Mouse (Mus musculus) forebrain, embryonic 12.5 days (tissue): ENCODE data around the gene Hhipl1. TPM values are rescaled to one million over a fixed set of nuclear protein-coding genes. Genes with fewer than 3 reads are reported as not detected.

Experiments used
- ATAC-seq: fragments of 200-750 bp; cut with Nextera tagmentation; 2 replicates; pipeline ENCODE4 v1.8.0; 2017; ENCODE audit warnings: moderate TSS enrichment; ENCODE audit not compliant: low FRiP score
- H3K27ac ChIP-seq: fragments of 300-500 bp; sonication (generic); 2 replicates; pipeline ENCODE4 v1.5.1; 2016; ENCODE audit warnings: mild to moderate bottlenecking
- H3K27me3 ChIP-seq: fragments of 300-500 bp; sonication (generic); 2 replicates; pipeline ENCODE4 v1.6.1; 2016; ENCODE audit warnings: mild to moderate bottlenecking
- H3K36me3 ChIP-seq: fragments of 300-500 bp; sonication (generic); replicated peaks from 2 replicates; pipeline ENCODE4 v1.6.1; 2016; ENCODE audit warnings: mild to moderate bottlenecking
- H3K4me1 ChIP-seq: fragments of 300-500 bp; sonication (generic); 2 replicates; pipeline ENCODE4 v1.6.1; 2016
- H3K4me2 ChIP-seq: fragments of 300-500 bp; sonication (generic); 2 replicates; pipeline ENCODE4 v1.6.1; 2016; ENCODE audit warnings: mild to moderate bottlenecking, moderate library complexity
- H3K4me3 ChIP-seq: fragments of 300-500 bp; sonication (generic); replicated peaks from 2 replicates; pipeline ENCODE4 v1.5.1; 2016; ENCODE audit warnings: mild to moderate bottlenecking
- H3K9ac ChIP-seq: fragments of 300-500 bp; sonication (generic); 2 replicates; pipeline ENCODE4 v1.6.1; 2016; ENCODE audit warnings: mild to moderate bottlenecking
- H3K9me3 ChIP-seq: fragments of 300-500 bp; sonication (generic); 2 replicates; pipeline ENCODE4 v1.6.1; 2016
- WGBS: fragments of 180-500 bp; shearing (Covaris S2); methylation state at CpG from one replicate; pipeline ENCODE4 v1.1.7; 2016; 5-methylcytosine and 5-hydroxymethylcytosine counted together
- polyA plus RNA-seq: library from polyadenylated mRNA; unstranded; fragments of >200 nt; fragmentation: Nextera tagmentation; extraction: Ambion mirVana; gene quantifications from 2 replicates; pipeline ENCODE4 v1.2.1, GENCODE M21; 2016

The Hhipl1 gene
- polyA plus RNA-seq, 1 experiment from 2014 or later, result 3.3 TPM

DNA sequence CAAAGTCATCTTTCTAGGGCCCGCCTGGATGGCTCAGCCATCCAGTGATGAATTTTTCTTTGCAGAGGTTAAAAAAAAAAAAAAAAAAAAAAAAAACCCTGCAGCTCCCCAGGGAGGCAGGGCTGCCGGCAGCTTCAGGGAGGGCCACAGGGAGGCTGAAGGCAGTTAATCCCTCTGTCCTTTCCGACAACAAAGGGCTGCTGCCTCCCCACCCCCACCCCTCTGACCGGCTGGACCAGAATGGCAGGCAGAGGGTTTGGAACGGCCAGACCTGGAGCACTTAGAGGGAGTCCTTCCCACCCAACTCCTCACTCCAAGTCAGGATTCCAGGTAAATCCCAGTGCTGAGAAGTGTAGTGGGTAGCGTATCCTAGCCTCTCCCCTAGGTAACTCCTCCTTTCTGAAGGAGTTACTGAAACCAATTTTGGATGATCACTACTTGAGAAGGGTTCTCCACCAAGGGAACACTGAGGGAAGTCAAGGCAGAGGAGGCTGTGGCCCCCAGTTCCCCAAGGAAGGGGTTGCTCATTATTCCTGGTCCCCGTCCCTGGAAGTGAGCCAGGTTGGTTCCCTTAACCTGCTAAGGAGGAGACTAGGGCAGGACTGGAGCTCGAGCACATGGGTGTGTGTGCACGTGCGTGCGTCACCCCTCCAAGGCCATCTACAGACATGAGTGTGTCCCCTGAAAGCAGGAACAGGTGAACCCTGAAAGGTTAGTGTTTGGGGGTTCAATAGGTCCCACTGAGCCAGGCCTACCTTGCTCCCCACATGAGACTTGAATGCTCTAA, 20.7 kb upstream of the Hhipl1 start:
- peak overlapping the region; percentile 81 for H3K27ac ChIP-seq
- no peaks in the 10 kb centered on the region for H3K27me3 ChIP-seq
- H3K36me3 ChIP-seq, result no peaks in the 10 kb centered on the region
- H3K9ac ChIP-seq, result peak overlapping the region; percentile 21; the same call in 1 of the 2 replicates
- peaks cover 27% of the 10 kb centered on the region for H3K4me1 ChIP-seq
- peak; percentile 74 for ATAC-seq
- H3K4me2 ChIP-seq, result peak overlapping the region; percentile 36
- H3K9me3 ChIP-seq, result no peaks in the 10 kb centered on the region
- WGBS, result 23% methylated on average over 11 of the region's 11 CpGs
- H3K4me3 ChIP-seq, result no peak overlapping the region

DNA sequence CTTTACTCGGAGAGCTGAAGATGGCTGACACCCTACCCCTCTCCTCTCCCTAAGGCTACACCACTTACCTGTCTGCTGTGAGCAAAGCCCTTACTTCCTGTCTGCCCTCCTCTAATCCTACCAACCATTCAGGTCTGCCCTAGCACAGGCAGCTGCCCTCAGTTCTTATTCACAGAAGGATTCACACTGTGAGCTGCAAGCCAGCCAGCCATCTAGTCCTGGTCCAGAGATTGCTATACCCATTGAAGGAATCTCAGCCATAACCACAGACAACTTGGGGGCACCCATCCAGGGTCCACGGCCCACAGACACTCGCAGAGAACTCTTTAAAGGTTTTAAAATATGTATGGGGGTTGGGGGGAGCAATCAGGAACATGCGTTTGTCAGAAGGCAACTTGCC, 19.7 kb upstream of the Hhipl1 start:
- Histone ChIP-seq H3K4me3 (no peak overlapping the region), H3K27ac (no peak overlapping the region), H3K4me1 (peaks cover 27% of the 10 kb centered on the region), H3K36me3 (no peaks in the 10 kb centered on the region), H3K9ac (no peak overlapping the region), H3K4me2 (no peak overlapping the region), H3K9me3 (no peaks in the 10 kb centered on the region), H3K27me3 (no peaks in the 10 kb centered on the region)
- WGBS, result 79% methylated on average over 4 of the region's 4 CpGs
- ATAC-seq, result no peak

DNA sequence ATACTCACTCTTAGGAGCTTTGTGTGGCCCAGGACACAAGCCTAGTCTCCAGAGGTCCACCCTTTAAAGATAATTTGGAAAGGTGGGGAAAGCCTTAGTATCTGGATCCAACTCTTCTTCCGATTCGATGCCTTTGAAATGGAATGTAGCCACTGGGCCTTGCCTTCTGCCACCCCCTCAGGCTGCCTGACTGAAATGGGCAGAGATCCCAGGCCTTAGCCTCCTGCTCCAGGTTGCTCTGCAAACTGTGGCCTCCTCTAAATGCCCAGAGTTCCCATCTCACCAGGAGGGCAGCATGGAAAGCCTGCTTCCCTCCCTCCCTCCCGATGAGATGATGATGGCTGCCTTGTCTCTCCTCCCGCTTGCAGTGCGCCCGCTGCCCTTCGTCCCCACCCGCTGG, 19.1 kb upstream of the Hhipl1 start:
- Histone ChIP-seq H3K27ac (no peak overlapping the region), H3K9ac (no peak overlapping the region), H3K9me3 (no peaks in the 10 kb centered on the region), H3K36me3 (no peaks in the 10 kb centered on the region), H3K4me2 (no peak overlapping the region), H3K4me1 (peaks cover 27% of the 10 kb centered on the region), H3K27me3 (no peaks in the 10 kb centered on the region; the same call in 1 of the 2 replicates), H3K4me3 (no peak overlapping the region)
- 95% methylated on average over 8 of the region's 8 CpGs for WGBS
- no peak for ATAC-seq

- Histone ChIP-seq H3K27me3 (no peaks in the 10 kb centered on the region; the same call in 1 of the 2 replicates), H3K36me3 (no peaks in the 10 kb centered on the region), H3K9ac (no peak overlapping the region), H3K4me1 (peaks cover 38% of the 10 kb centered on the region), H3K9me3 (no peaks in the 10 kb centered on the region), H3K27ac (no peak overlapping the region), H3K4me2 (no peak overlapping the region), H3K4me3 (no peak overlapping the region)
- no peak for ATAC-seq
- WGBS, result 81% methylated on average over 19 of the region's 19 CpGs
These were observed 17.8 kb upstream of the Hhipl1 start for GRCm38 (mm10) chr12:108288127-108288880.

GRCm38 (mm10) chr12:108292419-108292818, 13.7 kb upstream of the Hhipl1 start:
- peak; percentile 89 for ATAC-seq
- Histone ChIP-seq H3K9ac (0 out of 2 replicates have a peak overlapping the region, but pooled peaks have one; percentile 12), H3K27me3 (no peaks in the 10 kb centered on the region; the same call in 1 of the 2 replicates), H3K27ac (0 out of 2 replicates have a peak overlapping the region, but pooled peaks have one; percentile 50), H3K4me3 (no peak overlapping the region), H3K4me1 (peaks cover 12% of the 10 kb centered on the region), H3K9me3 (no peaks in the 10 kb centered on the region), H3K36me3 (no peaks in the 10 kb centered on the region), H3K4me2 (peak overlapping the region; percentile 39)
- 4% methylated on average over 9 of the region's 9 CpGs for WGBS

DNA sequence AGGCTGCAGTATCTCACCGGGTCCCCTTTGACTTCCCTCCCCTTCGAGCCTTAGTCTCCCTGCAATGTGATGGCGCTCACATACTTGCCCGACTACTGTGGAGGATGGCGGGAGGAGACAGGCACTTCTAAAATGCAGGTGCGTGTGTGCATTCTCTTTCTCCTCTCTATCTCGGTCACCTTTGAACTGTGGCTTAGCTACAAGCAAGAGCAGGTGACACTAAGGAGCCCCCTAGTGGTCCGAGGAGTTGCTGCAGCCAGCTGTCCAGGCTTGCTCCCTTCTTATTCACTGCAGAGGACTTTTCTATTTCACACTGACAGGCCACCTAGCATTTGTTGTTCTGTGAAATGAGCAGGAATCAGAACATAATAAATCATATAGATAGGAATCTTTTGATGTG, 13.1 kb upstream of the Hhipl1 start:
- whole genome bisulfite sequencing, result 4% methylated on average over 8 of the region's 8 CpGs
- Histone ChIP-seq H3K4me2 (peak overlapping the region; percentile 39), H3K4me1 (peaks cover 12% of the 10 kb centered on the region), H3K4me3 (no peak overlapping the region), H3K36me3 (no peaks in the 10 kb centered on the region), H3K9ac (0 out of 2 replicates have a peak overlapping the region, but pooled peaks have one; percentile 12), H3K9me3 (no peaks in the 10 kb centered on the region), H3K27me3 (no peaks in the 10 kb centered on the region; the same call in 1 of the 2 replicates), H3K27ac (0 out of 2 replicates have a peak overlapping the region, but pooled peaks have one; percentile 50)
- peak; percentile 68 for ATAC-seq

GRCm38 (mm10) chr12:108294620-108295019, 11.4 kb upstream of the Hhipl1 start:
- H3K4me1 ChIP-seq, result peaks cover 12% of the 10 kb centered on the region
- WGBS, result 77% methylated on average over 3 of the region's 3 CpGs
- no peak overlapping the region for H3K4me2 ChIP-seq
- no peaks in the 10 kb centered on the region; the same call in 1 of the 2 replicates for H3K27me3 ChIP-seq
- H3K9ac ChIP-seq, result no peak overlapping the region; the same call in 1 of the 2 replicates
- H3K9me3 ChIP-seq, result no peaks in the 10 kb centered on the region
- H3K27ac ChIP-seq, result no peak overlapping the region
- ATAC-seq, result no peak
- no peaks in the 10 kb centered on the region for H3K36me3 ChIP-seq
- H3K4me3 ChIP-seq, result no peak overlapping the region

DNA sequence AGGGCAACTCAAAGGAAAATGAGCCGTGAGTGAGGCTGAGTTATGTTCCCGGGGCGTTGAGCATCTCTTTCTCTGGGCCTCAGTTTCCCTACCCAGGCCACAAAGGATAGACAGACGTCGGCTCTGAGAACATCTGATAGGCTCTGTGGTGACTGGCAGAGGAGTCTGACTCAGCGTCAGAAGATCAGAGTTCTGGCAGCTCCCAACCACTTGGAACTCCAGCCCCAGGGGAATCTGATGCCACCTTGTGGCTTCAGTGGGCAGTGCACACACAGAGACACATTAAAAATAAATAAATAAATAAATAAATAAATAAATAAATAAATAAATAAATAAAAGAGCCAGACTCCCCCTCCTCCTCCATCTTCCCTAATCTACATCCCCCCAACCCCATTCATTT, 9.0 kb upstream of the Hhipl1 start:
- Histone ChIP-seq H3K4me2 (no peak overlapping the region), H3K36me3 (no peaks in the 10 kb centered on the region), H3K27ac (no peak overlapping the region), H3K9me3 (no peaks in the 10 kb centered on the region), H3K4me1 (peaks cover 11% of the 10 kb centered on the region), H3K27me3 (no peaks in the 10 kb centered on the region), H3K4me3 (no peak overlapping the region), H3K9ac (no peak overlapping the region)
- 87% methylated on average over 6 of the region's 6 CpGs for WGBS
- ATAC-seq, result no peak

DNA sequence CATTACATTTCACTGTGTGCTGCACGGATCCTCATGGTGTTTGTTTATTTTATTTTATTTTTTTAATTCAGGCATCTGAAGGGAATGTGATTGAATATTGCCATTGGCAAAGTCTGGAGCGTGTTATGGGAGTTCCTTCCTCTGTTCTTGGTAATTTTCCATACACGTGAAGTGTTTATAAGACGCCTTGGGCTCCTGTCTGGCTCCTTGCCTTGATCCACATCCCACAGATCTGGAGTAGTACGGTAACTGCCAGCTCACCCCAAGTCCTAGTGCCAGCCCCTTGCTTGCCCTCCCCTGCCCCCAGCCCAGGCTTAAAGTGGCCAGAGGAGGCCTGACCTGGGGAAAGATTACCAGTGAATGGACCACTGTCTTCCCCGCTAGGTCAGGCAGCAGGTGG, 5.1 kb upstream of the Hhipl1 start:
- no peak for ATAC-seq
- no peaks in the 10 kb centered on the region for H3K36me3 ChIP-seq

GRCm38 (mm10) chr12:108303778-108304365, 2.2 kb upstream of the Hhipl1 start:
- Histone ChIP-seq H3K27ac (no peak overlapping the region), H3K9me3 (no peaks in the 10 kb centered on the region)
- WGBS, result 46% methylated on average over 6 of the region's 6 CpGs

More for the DNA sequence above, 5.1 kb upstream of the Hhipl1 start:
- Histone ChIP-seq H3K27me3 (peaks cover 20% of the 10 kb centered on the region), H3K4me2 (no peak overlapping the region), H3K9ac (no peak overlapping the region), H3K4me1 (peaks cover 8% of the 10 kb centered on the region), H3K9me3 (no peaks in the 10 kb centered on the region), H3K27ac (no peak overlapping the region), H3K4me3 (no peak overlapping the region)
- 79% methylated on average over 6 of the region's 6 CpGs for WGBS

DNA sequence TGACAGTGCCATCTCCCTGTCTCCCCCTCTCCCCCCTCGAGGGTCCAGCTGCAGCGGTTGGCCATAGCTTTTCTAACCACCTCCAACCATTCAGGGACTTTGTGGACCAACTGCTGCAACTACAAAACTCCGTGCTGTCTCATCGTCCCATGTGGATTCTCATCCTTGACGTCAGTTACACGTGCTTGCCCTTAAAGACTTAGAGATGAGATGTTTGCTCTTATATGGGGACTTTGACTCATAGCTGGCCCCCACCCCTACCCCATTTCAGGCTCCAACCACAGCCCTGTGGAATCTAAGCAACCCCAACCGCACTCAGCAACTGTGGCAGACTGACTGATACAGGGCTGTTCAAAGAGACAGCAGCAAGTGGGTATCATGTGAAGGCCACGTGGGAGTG, 898 bp upstream of the Hhipl1 start:
- Histone ChIP-seq H3K9ac (no peak overlapping the region), H3K36me3 (no peaks in the 10 kb centered on the region), H3K27me3 (peaks cover 26% of the 10 kb centered on the region), H3K27ac (no peak overlapping the region), H3K4me3 (no peak overlapping the region), H3K9me3 (no peaks in the 10 kb centered on the region), H3K4me2 (no peak overlapping the region), H3K4me1 (peaks cover 29% of the 10 kb centered on the region)
- no peak for ATAC-seq
- 81% methylated on average over 8 of the region's 8 CpGs for WGBS

More at GRCm38 (mm10) chr12:108303778-108304365, 2.2 kb upstream of the Hhipl1 start:
- H3K9ac ChIP-seq, result no peak overlapping the region
- peaks cover 26% of the 10 kb centered on the region for H3K27me3 ChIP-seq
- H3K4me1 ChIP-seq, result peaks cover 25% of the 10 kb centered on the region
- ATAC-seq, result no peak
- no peaks in the 10 kb centered on the region for H3K36me3 ChIP-seq
- H3K4me3 ChIP-seq, result no peak overlapping the region
- no peak overlapping the region for H3K4me2 ChIP-seq

DNA sequence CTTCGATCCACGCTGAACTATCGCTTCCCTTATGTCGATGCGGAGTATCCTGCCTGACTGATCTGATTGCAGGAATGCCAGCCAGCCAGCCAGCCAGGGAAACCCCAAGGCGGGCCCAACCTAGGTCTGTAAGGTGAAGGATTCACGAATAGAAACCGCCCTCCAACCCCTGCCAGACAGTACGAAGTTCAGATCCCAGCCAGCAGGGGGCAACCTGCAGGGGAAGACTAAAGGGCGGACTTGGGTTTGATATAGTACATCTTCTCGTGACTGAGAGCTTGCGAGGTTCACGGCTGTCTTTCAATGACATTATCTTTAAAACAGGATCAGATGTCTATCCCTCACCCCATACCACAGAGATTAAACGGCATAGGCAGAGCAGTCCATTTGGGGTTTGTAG, 1.5 kb downstream of the Hhipl1 start:
- H3K4me1 ChIP-seq, result peaks cover 40% of the 10 kb centered on the region
- 29% methylated on average over 14 of the region's 14 CpGs for WGBS
- H3K4me2 ChIP-seq, result peak overlapping the region; percentile 97; the same call in 1 of the 2 replicates
- H3K27ac ChIP-seq, result no peak overlapping the region
- H3K9me3 ChIP-seq, result no peaks in the 10 kb centered on the region
- H3K9ac ChIP-seq, result no peak overlapping the region
- no peak overlapping the region for H3K4me3 ChIP-seq
- H3K27me3 ChIP-seq, result peaks cover 26% of the 10 kb centered on the region
- ATAC-seq, result no peak
- 0 out of 2 replicates have a peak, but pooled peaks cover 3% of the 10 kb centered on the region for H3K36me3 ChIP-seq
